Comparison of ENCODE assay signal across 9 mouse cellular contexts in the genomic region with DNA sequence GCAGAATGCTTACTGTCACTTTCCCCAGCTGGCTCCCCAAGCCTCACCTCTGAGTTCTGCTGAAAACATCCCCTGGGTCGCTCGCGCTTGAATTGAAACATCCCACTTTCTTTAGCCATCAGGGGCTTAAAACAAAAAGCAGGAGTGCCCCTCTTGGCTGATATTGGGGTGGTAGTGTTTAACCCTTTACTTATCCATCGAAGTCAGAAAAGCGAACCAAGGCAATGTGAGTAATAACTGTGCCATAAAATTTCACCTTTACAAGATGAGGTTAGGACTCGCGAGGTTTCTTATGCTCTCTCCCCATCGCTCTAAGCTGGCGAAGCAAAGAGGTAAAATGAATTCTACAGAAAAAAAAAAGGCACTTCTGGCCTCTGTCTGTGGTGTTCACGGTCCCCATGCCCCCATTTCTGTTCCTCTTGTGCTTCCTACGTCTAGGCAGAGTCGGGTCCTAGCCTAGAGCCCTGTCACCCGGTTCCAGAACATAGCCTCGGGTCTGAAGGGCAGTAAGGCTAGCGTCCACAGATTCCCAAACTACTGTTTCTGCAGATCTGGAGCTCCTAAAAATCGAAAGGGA. TPM values are rescaled to one million over a fixed set of nuclear protein-coding genes. Genes with fewer than 3 reads are reported as not detected.
DNase-seq lines count a peak whose midpoint lies in the region; ATAC-seq lines count a peak whose summit lies in the region.
"Had no signal": no experiment of that assay in that cellular context is flagged by ENCODE, and none has a peak within 500 bp of the region (broad histone marks: within the 10 kb centered on the region; RNA-seq: fewer than 3 reads in every experiment).

No protein-coding gene starts in this region.

- peaks cover 99% of the 10 kb centered on the region for H3K27me3 ChIP-seq in heart, embryonic 15.5 days
- H3K27me3 ChIP-seq in embryonic facial prominence, embryonic 10.5 days (replicated peaks; ENCODE audit: low read depth, poor library complexity, severe bottlenecking) = peaks cover 98% of the 10 kb centered on the region
- peaks cover 91% of the 10 kb centered on the region for H3K27me3 ChIP-seq in hindbrain, embryonic 12.5 days
- peaks cover 94% of the 10 kb centered on the region for H3K27me3 ChIP-seq in midbrain, embryonic 14.5 days (ENCODE audit: control insufficient read depth, insufficient read depth, low read length)

- peak overlapping the region; percentile 51; the same call in 1 of the 2 replicates for H3K4me2 ChIP-seq in heart, embryonic 15.5 days
- peak overlapping the region; percentile 47 for H3K4me2 ChIP-seq in hindbrain, embryonic 12.5 days (replicated peaks)
- H3K4me2 ChIP-seq in midbrain, embryonic 14.5 days (ENCODE audit: low read length) = no peak overlapping the region

- H3K9ac ChIP-seq in heart, embryonic 15.5 days = no peak overlapping the region
- H3K9ac ChIP-seq in hindbrain, embryonic 12.5 days = 0 out of 2 replicates have a peak overlapping the region, but pooled peaks have one; percentile 29
- no peak overlapping the region for H3K9ac ChIP-seq in midbrain, embryonic 14.5 days (replicated peaks; ENCODE audit: low read length)

- ATAC-seq in heart, embryonic 15.5 days (replicated peaks; ENCODE audit: insufficient number of reproducible peaks, insufficient read depth, low FRiP score, low read depth) = no peak
- ATAC-seq in hindbrain, embryonic 12.5 days (ENCODE audit: low FRiP score) = no peak
- ATAC-seq in midbrain, embryonic 14.5 days (ENCODE audit: low FRiP score, low TSS enrichment) = no peak

- H3K27ac ChIP-seq in heart, embryonic 15.5 days = no peak overlapping the region
- H3K27ac ChIP-seq in embryonic facial prominence, embryonic 10.5 days (replicated peaks) = peak overlapping the region; percentile 90
- no peak overlapping the region for H3K27ac ChIP-seq in hindbrain, embryonic 12.5 days
- H3K27ac ChIP-seq in midbrain, embryonic 14.5 days (replicated peaks; ENCODE audit: low read depth, low read length) = no peak overlapping the region

- no peaks in the 10 kb centered on the region for H3K36me3 ChIP-seq in heart, embryonic 15.5 days
- no peaks in the 10 kb centered on the region for H3K36me3 ChIP-seq in embryonic facial prominence, embryonic 10.5 days (replicated peaks)
- no peaks in the 10 kb centered on the region for H3K36me3 ChIP-seq in hindbrain, embryonic 12.5 days
- H3K36me3 ChIP-seq in midbrain, embryonic 14.5 days (ENCODE audit: control insufficient read depth, insufficient read depth, low read length) = no peaks in the 10 kb centered on the region

- peak overlapping the region; percentile 25 for H3K4me3 ChIP-seq in heart, embryonic 15.5 days
- peak overlapping the region; percentile 62 for H3K4me3 ChIP-seq in embryonic facial prominence, embryonic 10.5 days
- peak overlapping the region; percentile 17 for H3K4me3 ChIP-seq in hindbrain, embryonic 12.5 days
- H3K4me3 ChIP-seq in midbrain, embryonic 14.5 days (replicated peaks; ENCODE audit: low read depth, low read length) = no peak overlapping the region

- no peak for DNase-seq in heart, postnatal 14 days
- DNase-seq in embryonic facial prominence, embryonic 10.5 days (ENCODE audit: low spot score) = peak; percentile 46
- DNase-seq in midbrain, embryonic 14.5 days = peak; percentile 31
- no peak for DNase-seq in layer of hippocampus, postnatal 10 days (ENCODE audit: low spot score in 2 of 2)
- no peak for DNase-seq in ovary, adult 18-20 months (ENCODE audit: low spot score)
- DNase-seq: left cerebral cortex, postnatal 4 days had no signal

- peaks cover 28% of the 10 kb centered on the region for H3K4me1 ChIP-seq in heart, embryonic 15.5 days (replicated peaks)
- H3K4me1 ChIP-seq in embryonic facial prominence, embryonic 10.5 days = peaks cover 71% of the 10 kb centered on the region
- H3K4me1 ChIP-seq in hindbrain, embryonic 12.5 days = peaks cover 12% of the 10 kb centered on the region
- peaks cover 10% of the 10 kb centered on the region; the same call in 1 of the 2 replicates for H3K4me1 ChIP-seq in midbrain, embryonic 14.5 days (ENCODE audit: control insufficient read depth, insufficient read depth, low read length)

- no peaks in the 10 kb centered on the region for H3K9me3 ChIP-seq in heart, embryonic 15.5 days (replicated peaks)
- no peaks in the 10 kb centered on the region for H3K9me3 ChIP-seq in embryonic facial prominence, embryonic 10.5 days
- H3K9me3 ChIP-seq in hindbrain, embryonic 12.5 days (replicated peaks) = no peaks in the 10 kb centered on the region
- H3K9me3 ChIP-seq in midbrain, embryonic 14.5 days (ENCODE audit: control insufficient read depth, low read length) = no peaks in the 10 kb centered on the region

- WGBS in heart, embryonic 15.5 days = 5% methylated on average over 16 of the region's 16 CpGs
- WGBS in embryonic facial prominence, embryonic 10.5 days = under 1% methylated on average over 16 of the region's 16 CpGs
- WGBS in hindbrain, embryonic 12.5 days = under 1% methylated on average over 16 of the region's 16 CpGs
- 1% methylated on average over 16 of the region's 16 CpGs for WGBS in midbrain, embryonic 14.5 days

- intact Hi-C loops in heart, postnatal 14 days (cut with DNase I) = loop anchor here (5.0 kb wide), 2 partner anchors 135 to 150 kb away; a partner anchor contains a TSS

RNA-seq across cellular contexts. Expression of a gene that starts 10.5 kb away (rescaled TPM):
- polyA plus RNA-seq in heart, embryonic 15.5 days (2015; fragmentation: Nextera tagmentation; extraction: Ambion mirVana) = 0.36 and 0.79 TPM in 2 replicates
- not detected for total RNA-seq in heart, postnatal 14 days (2021)
- 0.79 and 0.88 TPM in 2 replicates for polyA plus RNA-seq in embryonic facial prominence, embryonic 10.5 days (2016; fragmentation: Nextera tagmentation; extraction: Ambion mirVana)
- polyA plus RNA-seq in hindbrain, embryonic 12.5 days (2016; fragmentation: Nextera tagmentation; extraction: Ambion mirVana) = 0.74 TPM in 1 of 2 replicates, not detected in the other
- 0.67 and 0.70 TPM in 2 replicates for polyA plus RNA-seq in midbrain, embryonic 14.5 days (2014; fragmentation: Nextera tagmentation; extraction: Ambion mirVana)
- not detected for total RNA-seq in layer of hippocampus, postnatal 10 days (2021)
- total RNA-seq: left cerebral cortex, postnatal 4 days; neutrophil, adult 5-6 weeks had no signal

Comparison
In these comparisons a context has a peak if more than half of its experiments do, and no peak if none do; other contexts are left out.
1. DNase-seq: peak in embryonic facial prominence, embryonic 10.5 days (single experiment) and midbrain, embryonic 14.5 days (single experiment); none in heart, postnatal 14 days (0 of 2), layer of hippocampus, postnatal 10 days (0 of 2) and ovary, adult 18-20 months (single experiment).